Mouse (Mus musculus): ENCODE results near the gene Pmm2.
A peak's percentile ranks its signal among the peaks of the same experiment; 100 is the strongest.

Gene Pmm2

DNA sequence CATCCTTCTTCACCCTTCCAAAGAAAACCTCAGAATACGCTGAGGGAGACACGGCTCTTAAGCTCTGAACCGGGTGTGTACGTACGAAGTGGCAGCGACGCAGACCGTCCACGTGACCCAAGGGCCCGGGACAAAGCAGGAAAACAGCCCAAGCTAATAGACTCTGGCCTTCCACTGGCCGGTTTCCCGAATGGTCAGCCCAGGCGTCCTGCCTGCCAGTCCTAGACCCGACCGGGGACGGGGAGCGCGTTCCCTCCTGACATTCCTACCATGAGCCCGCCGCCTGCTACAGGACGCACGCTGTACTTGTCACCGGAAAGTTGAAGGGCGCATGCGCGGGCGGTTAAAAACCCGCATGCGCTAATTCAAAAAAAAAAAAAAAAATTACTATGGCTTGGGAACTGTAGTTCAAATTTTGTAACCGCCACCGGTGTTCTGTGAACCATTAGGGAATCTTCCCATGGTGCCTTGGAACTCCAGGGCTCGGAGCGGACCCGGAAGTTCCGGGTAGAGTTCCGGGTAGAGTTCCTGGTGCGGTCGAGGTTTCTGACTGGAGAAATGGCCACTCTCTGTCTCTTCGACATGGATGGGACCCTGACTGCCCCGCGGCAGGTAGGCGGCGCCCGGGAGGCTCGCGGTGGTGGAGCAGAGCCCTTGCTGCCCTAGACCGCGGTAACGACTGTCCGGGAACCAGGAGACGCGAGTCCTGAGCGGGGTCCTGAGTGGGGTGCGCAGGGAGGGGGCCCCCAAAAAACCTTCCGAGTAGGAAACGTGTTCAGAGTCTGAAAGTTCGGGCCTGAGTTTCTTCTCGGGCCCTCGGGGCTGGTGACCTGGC is at the start of gene Pmm2, which contains the start of gene Tmem186:
Gene Pmm2, plus strand, starts transcription at position 458 of the 835 bp plus-strand sequence.
Gene Tmem186, minus strand, starts transcription at position 496 of the 835 bp plus-strand sequence.
- peak; percentile 99 for DNase-seq (ENCODE audit: low spot score)

- DNase-seq (ENCODE audit: low spot score): peak; percentile 92
Observed at GRCm38 (mm10) chr16:8595411-8595810, 42.1 kb upstream of the Pmm2 start.

- no peak for DNase-seq (ENCODE audit: low spot score)
Observed at GRCm38 (mm10) chr16:8596336-8596735, 41.1 kb upstream of the Pmm2 start.

GRCm38 (mm10) chr16:8597516-8597915 is 40.0 kb upstream of the Pmm2 start:
- DNase-seq (ENCODE audit: low spot score): peak; percentile 28

DNA sequence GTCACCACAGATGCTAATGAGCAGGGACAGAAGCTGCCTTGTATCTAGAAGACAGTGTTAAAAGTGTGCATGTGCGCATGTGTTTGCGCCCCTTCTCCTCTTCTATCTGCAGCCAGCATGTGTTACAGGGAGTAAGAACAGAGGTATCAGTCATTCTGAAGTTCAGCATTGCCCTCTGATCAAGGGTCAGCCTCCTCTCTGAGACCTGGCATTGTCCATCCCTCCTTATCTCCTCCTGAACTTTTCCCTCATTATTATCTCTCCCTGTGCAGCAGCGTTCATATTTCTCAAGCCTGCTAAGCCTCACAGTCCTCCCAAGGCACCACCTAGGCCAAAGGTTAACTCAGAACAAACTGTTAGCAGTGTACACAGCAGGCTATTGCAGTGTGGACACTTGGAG is 33.7 kb upstream of the Pmm2 start:
- DNase-seq (ENCODE audit: low spot score): peak; percentile 43

DNA sequence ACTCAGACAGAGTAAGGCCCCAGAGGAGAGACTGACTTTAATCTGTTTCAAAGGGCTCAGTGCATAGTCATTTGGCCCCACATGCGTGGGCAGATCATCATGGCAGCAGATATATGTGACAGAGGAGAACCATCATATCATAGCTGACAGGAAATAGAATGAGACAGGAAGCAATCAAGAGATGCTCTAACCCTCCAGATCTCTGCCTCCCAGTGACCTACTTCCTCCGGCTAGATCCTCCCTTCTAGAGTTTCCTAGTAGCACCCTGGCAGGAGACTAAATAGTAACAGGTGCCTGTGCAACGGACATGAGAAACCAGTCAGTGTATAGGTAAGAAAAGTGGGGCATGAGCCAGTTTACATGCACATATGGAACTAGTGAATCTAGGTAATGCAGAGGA is 27.1 kb upstream of the Pmm2 start:
- no peak for DNase-seq (ENCODE audit: low spot score)

DNA sequence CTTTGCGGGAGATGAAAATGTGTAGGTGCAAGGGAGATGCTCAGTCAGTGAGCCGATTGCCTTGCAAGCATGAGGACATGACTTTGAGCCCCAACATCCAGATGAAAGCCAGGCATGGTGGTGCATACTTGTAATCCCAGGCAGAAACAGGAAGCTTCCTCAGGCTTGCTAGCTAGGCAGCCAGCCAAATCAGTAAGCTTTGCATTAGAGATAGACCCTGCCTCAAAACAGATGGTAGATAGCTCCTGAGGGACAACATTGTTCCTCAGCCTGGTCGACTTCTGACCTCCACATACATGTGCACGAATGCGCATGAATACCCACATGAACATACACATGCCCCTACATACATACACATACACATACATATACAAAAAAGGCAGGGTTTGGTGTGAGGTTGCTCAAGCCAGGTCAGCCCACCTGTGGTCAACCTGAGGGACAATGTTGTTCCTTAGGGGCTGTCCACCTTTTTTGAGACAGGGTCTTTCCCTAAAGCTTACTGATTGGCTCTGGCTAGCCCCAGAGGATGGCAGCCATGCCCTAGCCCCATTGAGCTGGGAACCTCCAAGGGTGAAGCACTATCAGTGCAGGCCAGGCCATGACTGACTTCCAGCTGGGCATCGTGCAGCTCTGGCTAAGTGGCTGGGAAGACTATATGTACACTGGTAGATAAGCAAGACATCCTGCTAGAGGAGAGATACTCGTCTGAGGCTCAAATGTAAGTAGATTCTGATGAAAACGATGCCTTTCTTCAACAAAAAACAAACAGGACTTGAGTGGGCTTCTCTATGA is 25.1 kb upstream of the Pmm2 start:
- DNase-seq (ENCODE audit: low spot score): no peak

DNA sequence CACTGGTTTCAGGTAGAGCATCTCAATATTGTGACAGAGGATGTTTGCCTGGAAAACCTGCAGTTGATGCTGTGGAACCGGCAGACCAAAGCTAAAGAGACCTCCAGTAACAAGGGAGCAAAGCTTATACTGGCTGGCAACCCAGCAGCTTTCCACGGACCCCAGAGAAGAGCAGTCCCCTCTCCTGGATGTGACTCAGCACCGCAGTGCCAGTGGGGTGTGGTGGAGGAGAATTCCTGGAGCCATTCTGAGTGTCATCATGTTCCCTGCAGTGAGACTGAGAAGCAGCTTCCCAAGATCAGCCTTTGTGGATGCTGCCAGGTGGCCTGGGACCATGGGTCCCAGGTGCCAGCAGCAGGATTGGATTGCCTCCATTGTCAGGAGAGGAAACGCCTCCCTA is 24.4 kb upstream of the Pmm2 start:
- DNase-seq (ENCODE audit: low spot score): no peak

- no peak for DNase-seq (ENCODE audit: low spot score)
Observed at GRCm38 (mm10) chr16:8613447-8613846, 24.0 kb upstream of the Pmm2 start.

GRCm38 (mm10) chr16:8619659-8620314 is 17.7 kb upstream of the Pmm2 start:
- no peak for DNase-seq (ENCODE audit: low spot score)

DNA sequence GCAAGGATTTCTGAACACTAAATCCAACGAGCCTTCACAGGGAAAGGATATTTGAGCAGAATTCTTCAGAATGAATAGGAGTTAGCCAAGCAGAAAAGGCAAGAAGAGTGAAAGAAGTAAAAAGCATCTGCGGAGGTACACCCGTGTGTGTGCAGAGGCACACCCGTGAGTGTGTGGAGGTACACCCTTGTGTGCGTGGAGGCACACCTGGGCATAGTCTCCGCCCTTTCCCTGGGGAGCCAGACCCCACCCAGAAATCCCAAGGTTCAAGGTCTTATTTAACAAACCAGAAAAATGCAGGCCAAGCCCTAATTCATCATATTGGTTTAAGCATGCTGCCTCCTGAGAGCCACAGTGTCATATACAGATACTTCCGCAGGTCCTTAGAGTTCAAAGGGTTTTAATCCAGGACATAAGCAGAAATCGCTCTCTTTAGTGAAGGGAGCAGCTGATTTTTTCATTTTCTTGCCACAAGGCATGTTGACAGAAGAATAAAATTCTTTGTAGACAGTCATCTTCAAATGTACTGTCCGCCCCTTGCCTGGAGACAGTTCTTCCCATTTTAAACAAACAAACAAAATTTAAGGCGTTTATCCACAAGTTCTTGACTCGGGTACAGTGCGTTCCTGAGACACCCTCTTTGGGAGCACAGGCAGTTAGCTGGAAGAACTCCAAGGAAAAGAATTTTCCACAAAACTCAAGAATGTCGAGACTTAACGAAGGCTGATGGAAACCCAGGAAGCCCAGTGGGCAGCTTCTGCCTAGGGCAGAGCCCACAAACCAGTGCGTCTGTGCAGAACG is 17.0 kb upstream of the Pmm2 start:
- no peak for DNase-seq (ENCODE audit: low spot score)

- DNase-seq (ENCODE audit: low spot score): peak; percentile 74
Observed at GRCm38 (mm10) chr16:8630419-8630818, 7.1 kb upstream of the Pmm2 start.

DNA sequence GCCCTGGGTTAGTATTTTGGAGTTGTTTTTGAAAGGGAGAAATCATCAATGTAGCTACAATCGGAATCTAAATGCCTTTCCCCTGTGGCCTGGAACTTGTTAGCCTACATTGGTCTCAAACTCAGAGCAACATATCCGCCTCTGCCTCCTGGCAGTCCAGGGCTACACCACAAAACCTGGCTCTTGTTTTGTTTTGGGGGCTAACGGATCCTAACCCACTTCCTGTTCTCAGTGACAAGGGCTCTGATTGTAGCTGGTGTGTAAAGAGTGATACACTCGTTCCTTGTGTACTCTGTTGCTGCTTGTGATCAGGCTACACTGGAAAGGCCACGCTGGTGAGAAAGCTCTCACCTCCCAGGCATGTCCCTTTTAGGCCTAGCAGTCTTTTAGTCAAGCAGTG is 6.0 kb upstream of the Pmm2 start:
- peak; percentile 18 for DNase-seq (ENCODE audit: low spot score)

- no peak for DNase-seq (ENCODE audit: low spot score)
Observed at GRCm38 (mm10) chr16:8636867-8637216, 632 bp upstream of the Pmm2 start.

DNA sequence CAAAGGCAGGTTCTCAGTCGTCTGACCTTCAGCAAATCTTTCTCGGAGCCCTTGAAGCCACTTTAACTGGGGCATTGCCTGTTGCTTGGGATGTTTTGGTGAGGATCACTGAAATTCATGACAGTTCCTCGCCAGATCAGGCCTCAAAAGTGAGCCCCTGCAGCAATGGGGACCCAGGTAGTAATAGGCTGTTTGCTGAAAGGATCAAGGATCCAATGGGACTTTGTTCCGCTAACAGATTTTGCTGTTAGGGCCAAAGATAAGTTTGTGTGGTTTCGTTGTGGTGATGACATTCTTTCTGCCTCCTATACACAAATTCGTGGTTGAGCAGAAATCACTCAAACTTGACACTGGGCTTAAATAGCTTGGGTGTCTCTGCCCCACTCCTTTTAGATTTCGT is 657 bp downstream of the Pmm2 start:
- no peak for DNase-seq (ENCODE audit: low spot score)

DNA sequence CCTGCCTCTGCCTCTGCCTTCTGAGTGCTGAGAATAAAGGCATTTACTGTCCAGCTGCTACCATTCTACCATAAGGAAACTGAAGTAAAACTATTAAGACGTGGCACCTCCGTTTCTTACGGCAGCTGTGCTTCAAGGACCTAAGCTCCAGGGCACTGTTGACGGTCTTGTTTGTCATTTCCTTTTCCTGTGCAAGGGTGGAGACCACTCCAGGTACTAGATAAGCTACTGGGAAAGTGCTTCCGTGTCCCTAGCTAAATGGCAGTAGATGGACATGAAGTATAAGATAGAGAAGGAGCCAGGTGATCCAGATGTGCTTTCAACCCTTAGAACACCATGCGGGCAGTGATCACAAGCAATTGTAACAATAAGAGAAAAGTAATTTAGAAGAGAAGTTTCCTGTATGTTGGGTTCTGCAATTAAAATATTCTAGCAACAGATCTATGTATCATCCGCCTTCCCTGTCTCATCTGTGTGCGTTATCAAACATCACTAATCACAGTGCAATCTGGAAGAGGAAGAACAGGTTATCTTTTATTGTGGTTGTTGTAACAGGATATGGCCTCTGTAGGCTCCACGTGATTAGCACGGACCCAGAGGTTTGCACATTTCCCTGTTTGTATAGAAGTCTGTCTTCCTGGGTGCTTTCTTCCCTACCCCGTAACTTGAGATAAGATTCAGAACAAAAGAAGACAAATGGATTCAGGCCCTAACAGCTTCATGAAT is 2.2 kb downstream of the Pmm2 start:
- no peak for DNase-seq (ENCODE audit: low spot score)

DNA sequence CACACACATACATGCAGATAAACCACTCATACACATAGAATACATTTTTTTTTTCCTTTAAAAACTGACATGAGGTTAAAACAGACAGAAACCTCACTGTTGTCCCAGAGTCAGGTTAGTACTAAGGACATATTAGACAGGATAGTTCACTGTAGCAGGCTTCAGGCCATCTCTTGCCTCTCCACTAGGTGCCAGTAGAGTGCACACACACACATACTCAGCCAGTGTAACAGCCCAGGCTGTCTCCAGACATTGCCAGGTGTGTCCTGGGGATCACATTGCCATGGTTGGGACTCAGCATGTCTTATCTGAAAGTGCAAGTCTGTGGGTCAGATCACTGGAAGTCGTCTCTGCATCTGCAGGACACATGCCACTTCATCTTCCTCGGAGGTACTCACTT is 6.4 kb downstream of the Pmm2 start:
- DNase-seq (ENCODE audit: low spot score): peak; percentile 78

DNA sequence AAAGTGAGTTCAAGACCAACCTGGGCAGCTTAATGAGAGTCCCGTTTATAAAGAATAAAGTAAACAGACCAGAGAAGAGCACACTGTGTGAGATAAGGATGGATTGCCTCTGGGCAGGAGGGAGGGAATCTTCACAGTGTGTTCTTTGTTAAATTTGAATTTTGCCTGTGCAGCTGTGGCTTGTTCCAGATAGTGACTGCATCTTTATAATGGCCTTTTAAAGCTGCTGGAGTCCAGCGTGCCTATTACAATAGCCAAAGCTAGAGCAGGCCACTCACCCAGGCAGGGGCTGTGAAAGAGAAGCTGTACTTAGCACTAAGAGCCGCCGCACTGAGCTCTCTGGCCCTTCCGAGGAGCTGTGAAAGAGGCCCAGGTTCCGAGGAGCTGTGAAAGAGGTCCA is 8.1 kb downstream of the Pmm2 start:
- DNase-seq (ENCODE audit: low spot score): no peak

- DNase-seq (ENCODE audit: low spot score): peak; percentile 80
Observed at GRCm38 (mm10) chr16:8650007-8650406, 12.5 kb downstream of the Pmm2 start.

GRCm38 (mm10) chr16:8655108-8655507 is 17.6 kb downstream of the Pmm2 start:
- no peak for DNase-seq (ENCODE audit: low spot score)

DNA sequence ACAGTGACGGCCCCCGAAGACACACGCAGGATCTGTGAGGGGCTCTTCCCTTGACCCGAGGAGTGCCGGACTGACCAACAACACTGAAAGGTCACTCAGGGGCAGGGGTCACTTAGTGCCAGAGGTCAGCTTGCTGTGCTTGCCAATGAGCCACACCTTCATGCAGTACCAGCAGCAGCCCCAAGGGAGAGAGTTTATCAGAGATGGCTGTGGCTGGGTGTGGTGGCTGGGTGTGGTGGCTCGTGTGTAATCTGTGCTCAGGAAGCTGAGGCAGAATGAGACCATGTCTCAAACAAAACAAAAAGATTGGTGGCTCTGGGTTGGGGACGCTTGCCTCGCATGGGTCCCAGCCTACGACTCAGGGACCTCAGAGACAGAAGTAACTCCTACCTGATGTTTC is 18.1 kb downstream of the Pmm2 start:
- no peak for DNase-seq (ENCODE audit: low spot score)
